ENCODE assay signal across 17 mouse cellular contexts in genomic region chr3:144011456-144012025, GRCm38 (mm10).
DNase-seq lines count a peak whose midpoint lies in the region; ATAC-seq and TF ChIP-seq lines count a peak whose summit lies in the region.
"Had no signal": no experiment of that assay in that cellular context is flagged by ENCODE, and none has a peak within 500 bp of the region (broad histone marks: within the 10 kb centered on the region; RNA-seq: fewer than 3 reads in every experiment).

No protein-coding gene starts in this region.

- no peak overlapping the region for H3K4me2 ChIP-seq in hindbrain, embryonic 11.5 days (replicated peaks; ENCODE audit: low read depth, low read length)
- no peak overlapping the region for H3K4me2 ChIP-seq in hindbrain, postnatal 0 days (ENCODE audit: low read depth, low read length)
- no peak overlapping the region for H3K4me2 ChIP-seq in midbrain, embryonic 14.5 days (ENCODE audit: low read length)
- H3K4me2 ChIP-seq: liver, embryonic 13.5 days; midbrain, embryonic 11.5 days had no signal

- no peaks in the 10 kb centered on the region for H3K27me3 ChIP-seq in hindbrain, embryonic 11.5 days (ENCODE audit: control insufficient read depth, insufficient read depth, low read length)
- H3K27me3 ChIP-seq in hindbrain, postnatal 0 days (ENCODE audit: insufficient read depth, low read length): no peaks in the 10 kb centered on the region
- no peaks in the 10 kb centered on the region for H3K27me3 ChIP-seq in midbrain, embryonic 14.5 days (ENCODE audit: control insufficient read depth, insufficient read depth, low read length)
- H3K27me3 ChIP-seq in midbrain, embryonic 10.5 days (ENCODE audit: low read depth, poor library complexity, severe bottlenecking): 0 out of 2 replicates have a peak, but pooled peaks cover 4% of the 10 kb centered on the region
- no peaks in the 10 kb centered on the region for H3K27me3 ChIP-seq in kidney, adult 2 months (replicated peaks; ENCODE audit: control insufficient read depth, insufficient read depth, low read length)
- H3K27me3 ChIP-seq: embryonic facial prominence, embryonic 12.5 days; liver, embryonic 13.5 days had no signal

- no peak for DNase-seq in hindbrain, embryonic 11.5 days (ENCODE audit: low spot score)
- DNase-seq in hindbrain, postnatal 0 days (ENCODE audit: low spot score): no peak
- peak; percentile 8 for DNase-seq in midbrain, embryonic 14.5 days
- no peak for DNase-seq in midbrain, embryonic 10.5 days (ENCODE audit: low spot score)
- peak; percentile 40 for DNase-seq in forelimb bud, embryonic 11.5 days (ENCODE audit: low read depth, low spot score)
- DNase-seq in left cerebral cortex, postnatal 36 days (ENCODE audit: low spot score in 2 of 2): no peak
- DNase-seq in kidney, adult 2 months: no peak
- DNase-seq: adrenal gland, adult 8-10 months; B cell, adult 2 months; cerebellum, adult 8-10 months; kidney, postnatal 25 days; liver, embryonic 13.5 days; lung, postnatal 10 days; spleen, adult 18-20 months; thymus, postnatal 36 days had no signal

- H3K9me3 ChIP-seq in hindbrain, embryonic 11.5 days (ENCODE audit: control insufficient read depth, low read length): no peaks in the 10 kb centered on the region
- no peaks in the 10 kb centered on the region for H3K9me3 ChIP-seq in hindbrain, postnatal 0 days (ENCODE audit: low read length)
- H3K9me3 ChIP-seq in midbrain, embryonic 14.5 days (ENCODE audit: control insufficient read depth, low read length): no peaks in the 10 kb centered on the region
- H3K9me3 ChIP-seq in midbrain, embryonic 10.5 days (replicated peaks): no peaks in the 10 kb centered on the region
- H3K9me3 ChIP-seq: embryonic facial prominence, embryonic 12.5 days; liver, embryonic 13.5 days had no signal

- H3K27ac ChIP-seq in hindbrain, embryonic 11.5 days (ENCODE audit: low read depth, low read length): no peak overlapping the region
- no peak overlapping the region for H3K27ac ChIP-seq in hindbrain, postnatal 0 days
- H3K27ac ChIP-seq in midbrain, embryonic 14.5 days (replicated peaks; ENCODE audit: low read depth, low read length): no peak overlapping the region
- H3K27ac ChIP-seq in midbrain, embryonic 10.5 days (replicated peaks): no peak overlapping the region
- H3K27ac ChIP-seq in kidney, adult 2 months (ENCODE audit: insufficient read depth, low read depth, low read length): no peak overlapping the region
- H3K27ac ChIP-seq: liver, embryonic 13.5 days had no signal

- TF ChIP-seq POLR2A in kidney, adult 2 months (IDR thresholded peaks at IDR 0.05; ENCODE audit: low read depth, low read length): no peak

- TF ChIP-seq CTCF in hindbrain, postnatal 0 days (IDR thresholded peaks at IDR 0.05; ENCODE audit: low read depth): no peak
- no peak for TF ChIP-seq CTCF in kidney, adult 2 months (conservative IDR thresholded peaks at IDR 0.05; ENCODE audit: insufficient read depth, insufficient read length, low read depth, low read length)

- peak; percentile 59; the same call in 1 of the 2 replicates for ATAC-seq in hindbrain, embryonic 11.5 days (ENCODE audit: low FRiP score)
- no peak for ATAC-seq in hindbrain, postnatal 0 days
- ATAC-seq in midbrain, embryonic 14.5 days (ENCODE audit: low FRiP score, low TSS enrichment): no peak

- no peaks in the 10 kb centered on the region for H3K36me3 ChIP-seq in hindbrain, embryonic 11.5 days (ENCODE audit: control insufficient read depth, insufficient read depth, low read length)
- H3K36me3 ChIP-seq in hindbrain, postnatal 0 days (ENCODE audit: insufficient read depth, low read length): no peaks in the 10 kb centered on the region
- H3K36me3 ChIP-seq in midbrain, embryonic 14.5 days (ENCODE audit: control insufficient read depth, insufficient read depth, low read length): no peaks in the 10 kb centered on the region
- H3K36me3 ChIP-seq in midbrain, embryonic 10.5 days: no peaks in the 10 kb centered on the region
- no peaks in the 10 kb centered on the region for H3K36me3 ChIP-seq in kidney, adult 2 months (ENCODE audit: control insufficient read depth, insufficient read depth, low read length)
- H3K36me3 ChIP-seq: embryonic facial prominence, embryonic 12.5 days; liver, embryonic 13.5 days had no signal

- 63% methylated on average over 12 of the region's 12 CpGs for WGBS in hindbrain, embryonic 11.5 days
- 67% methylated on average over 12 of the region's 12 CpGs for WGBS in hindbrain, postnatal 0 days
- WGBS in midbrain, embryonic 14.5 days: 75% methylated on average over 12 of the region's 12 CpGs
- 85% methylated on average over 12 of the region's 12 CpGs for WGBS in midbrain, embryonic 10.5 days
- 72% methylated on average over 12 of the region's 12 CpGs for WGBS in kidney, adult 2 months

- no peaks in the 10 kb centered on the region for H3K4me1 ChIP-seq in hindbrain, embryonic 11.5 days (replicated peaks; ENCODE audit: control insufficient read depth, insufficient read depth, low read length)
- H3K4me1 ChIP-seq in hindbrain, postnatal 0 days (ENCODE audit: insufficient read depth, low read length): 0 out of 2 replicates have a peak, but pooled peaks cover 3% of the 10 kb centered on the region
- no peaks in the 10 kb centered on the region for H3K4me1 ChIP-seq in midbrain, embryonic 14.5 days (ENCODE audit: control insufficient read depth, insufficient read depth, low read length)
- H3K4me1 ChIP-seq in midbrain, embryonic 10.5 days: peaks cover 5% of the 10 kb centered on the region; the same call in 1 of the 2 replicates
- H3K4me1 ChIP-seq in kidney, adult 2 months (ENCODE audit: control insufficient read depth, insufficient read depth, low read length): peaks cover 4% of the 10 kb centered on the region; the same call in 1 of the 2 replicates
- H3K4me1 ChIP-seq: liver, embryonic 13.5 days had no signal

- no peak overlapping the region for H3K9ac ChIP-seq in hindbrain, embryonic 11.5 days (ENCODE audit: low read depth, low read length)
- no peak overlapping the region for H3K9ac ChIP-seq in hindbrain, postnatal 0 days (replicated peaks; ENCODE audit: low read length)
- no peak overlapping the region for H3K9ac ChIP-seq in midbrain, embryonic 14.5 days (replicated peaks; ENCODE audit: low read length)
- H3K9ac ChIP-seq: embryonic facial prominence, embryonic 12.5 days; liver, embryonic 13.5 days had no signal

- intact Hi-C loops in left cerebral cortex, postnatal 36 days (cut with DNase I): no loop called here

- no peak overlapping the region for H3K4me3 ChIP-seq in hindbrain, embryonic 11.5 days (ENCODE audit: low read depth, low read length)
- no peak overlapping the region for H3K4me3 ChIP-seq in hindbrain, postnatal 0 days (ENCODE audit: low read length)
- no peak overlapping the region for H3K4me3 ChIP-seq in midbrain, embryonic 14.5 days (replicated peaks; ENCODE audit: low read depth, low read length)
- no peak overlapping the region for H3K4me3 ChIP-seq in midbrain, embryonic 10.5 days
- no peak overlapping the region for H3K4me3 ChIP-seq in kidney, adult 2 months (ENCODE audit: insufficient read depth, low read depth, low read length)
- H3K4me3 ChIP-seq: embryonic facial prominence, embryonic 12.5 days; liver, embryonic 13.5 days had no signal

Comparison
In these comparisons a context has a peak if more than half of its experiments do, and no peak if none do; other contexts are left out.
1. DNase-seq: peak in midbrain, embryonic 14.5 days (single experiment) and forelimb bud, embryonic 11.5 days (single experiment); none in hindbrain, embryonic 11.5 days (single experiment), hindbrain, postnatal 0 days (single experiment), midbrain, embryonic 10.5 days (single experiment), left cerebral cortex, postnatal 36 days (0 of 2) and kidney, adult 2 months (single experiment).